Mouse (Mus musculus) retina, postnatal 1 day (tissue): ENCODE results near the gene Morc3.
"Not testable (repeated sequence)": the region's sequence is repeated elsewhere in the genome, so short reads cannot be mapped to it uniquely, and the experiment has no call there.

ENCODE experiments used
- DNase-seq: peaks from one replicate; pipeline ENCODE4 v3.0.0-alpha.2; 2012

The Morc3 gene

DNA sequence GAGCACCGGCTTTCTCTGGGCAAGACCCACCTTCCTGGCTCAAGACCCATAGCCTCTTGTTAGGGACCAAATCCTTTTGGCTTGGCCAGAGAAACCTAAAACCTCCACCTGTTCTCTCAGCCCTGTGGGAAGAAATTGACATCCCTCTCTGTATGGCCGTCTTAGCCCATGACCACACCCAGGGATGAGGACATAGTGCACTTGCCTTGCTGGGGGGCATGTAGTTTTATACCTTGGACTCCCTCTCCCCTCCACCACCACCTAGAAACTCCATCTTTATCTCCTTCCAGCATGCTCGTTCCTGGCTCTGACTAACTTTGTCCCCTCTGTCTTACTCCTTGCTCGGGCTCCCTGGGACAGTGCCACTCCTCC, 12.6 kb upstream of the Morc3 start:
- DNase-seq, result no peak

DNA sequence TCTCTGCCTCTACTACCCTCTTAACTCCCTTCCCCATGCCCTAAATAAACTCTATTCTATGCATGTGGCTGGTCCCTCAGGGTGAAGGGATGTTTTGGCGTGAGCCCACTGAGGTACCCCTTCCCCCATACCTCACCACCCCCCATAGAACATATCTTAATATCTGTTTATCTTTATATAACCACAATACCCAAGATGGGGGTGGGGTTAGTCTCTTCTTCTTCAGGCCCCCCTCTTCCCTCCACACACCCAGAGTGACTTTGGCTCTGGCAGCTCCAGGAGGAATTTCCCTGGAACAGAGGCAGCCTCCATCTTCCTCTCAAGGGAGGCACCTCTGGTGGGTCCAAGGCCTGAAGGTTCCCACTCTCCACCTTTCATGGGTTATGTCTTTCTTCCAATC, 11.9 kb upstream of the Morc3 start:
- no peak for DNase-seq

DNA sequence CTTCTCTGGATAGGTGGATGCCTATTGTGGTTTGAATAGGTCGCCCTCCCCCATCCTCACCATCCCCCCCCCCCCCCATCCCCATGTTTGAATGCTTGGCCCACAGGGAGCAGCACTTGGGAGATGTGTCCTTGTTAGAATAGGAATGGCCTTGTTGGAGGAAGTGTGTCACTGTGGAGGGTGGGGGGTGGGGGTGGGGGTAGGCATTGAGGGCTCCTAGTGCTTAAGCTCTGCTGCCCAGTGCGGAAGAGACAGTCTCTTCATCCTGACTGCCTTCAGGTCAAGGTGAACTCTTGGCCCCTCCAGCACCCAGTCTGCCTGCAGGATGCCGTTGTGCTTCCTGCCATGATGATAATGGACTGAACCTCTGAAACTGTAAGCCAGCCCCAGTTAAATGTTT, 10.2 kb upstream of the Morc3 start:
- no peak for DNase-seq

DNA sequence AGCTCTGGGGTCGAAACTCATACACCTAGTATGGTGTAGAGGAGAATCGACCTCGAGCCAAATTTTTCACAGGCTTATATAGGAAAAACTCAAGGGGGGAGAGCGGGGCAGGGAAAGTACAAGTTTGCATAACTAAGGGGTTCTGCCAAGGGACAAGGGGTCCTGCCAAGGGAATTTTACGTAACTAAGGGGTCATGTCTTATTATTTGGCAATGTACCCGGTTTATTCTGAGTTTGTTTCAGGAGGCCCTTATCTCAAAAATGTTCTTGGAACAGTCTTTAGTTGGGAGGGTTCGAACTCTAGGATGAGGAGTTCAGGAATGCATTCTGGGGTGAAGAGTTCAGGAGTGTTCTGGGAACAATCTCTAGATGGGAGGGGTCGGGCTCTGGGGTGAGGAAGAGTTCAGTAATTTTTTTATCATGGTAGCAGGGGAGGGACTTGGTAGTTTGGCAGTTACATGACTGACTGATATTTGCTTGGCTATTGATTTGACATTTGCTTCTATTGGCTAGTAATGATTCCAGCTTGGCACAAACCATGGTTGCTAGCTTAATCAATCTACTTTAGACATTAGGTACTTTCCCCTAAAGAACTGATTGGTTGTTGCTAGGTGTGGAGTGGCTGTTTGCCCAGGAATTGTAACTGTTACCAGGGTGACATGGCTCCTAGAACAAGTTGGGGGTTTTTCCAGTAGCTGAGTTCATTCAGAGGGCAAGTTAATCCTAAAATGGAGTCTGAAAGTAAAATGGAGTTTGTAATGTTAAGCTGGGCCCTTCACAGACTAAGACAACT, 9.3 kb upstream of the Morc3 start:
- not testable (repeated sequence) for DNase-seq

DNA sequence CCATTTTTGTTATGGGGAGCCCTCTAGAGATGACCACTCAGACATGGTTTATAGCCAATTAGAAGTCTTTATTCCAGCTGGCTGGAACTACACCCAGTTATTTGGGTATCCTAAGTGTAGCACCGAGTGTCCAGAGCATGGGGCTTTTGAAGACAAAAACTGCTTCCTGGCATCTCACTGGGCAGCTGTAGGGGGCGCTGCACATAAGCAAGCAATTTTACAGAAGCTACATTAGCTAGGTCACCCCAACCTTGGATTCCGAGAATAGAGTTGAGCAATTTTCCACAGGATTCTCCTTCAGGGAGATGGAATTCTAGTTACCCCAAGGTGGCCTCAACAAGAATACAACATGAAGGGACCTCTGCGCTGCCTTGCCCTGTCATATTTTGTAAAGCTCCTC, 7.1 kb upstream of the Morc3 start:
- no peak for DNase-seq

DNA sequence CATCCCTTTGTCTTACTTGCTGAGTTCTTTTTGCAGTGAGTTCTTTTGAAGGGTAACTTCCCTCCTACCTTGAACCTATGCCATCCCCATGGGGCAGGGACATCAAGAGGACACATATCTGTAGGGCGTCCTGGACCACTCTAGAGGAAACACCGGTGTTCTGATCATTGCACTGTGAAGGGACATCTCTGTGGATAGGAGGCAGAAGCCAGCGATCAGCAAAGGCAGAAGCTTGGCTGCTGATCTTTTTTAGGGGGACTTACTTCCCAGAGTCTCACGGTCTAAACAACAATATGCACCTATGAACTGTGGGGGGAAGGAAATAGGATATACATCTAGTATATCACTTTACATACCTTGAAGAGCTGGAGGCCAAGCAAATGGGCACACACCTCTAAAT, 6.5 kb upstream of the Morc3 start:
- DNase-seq, result no peak

DNA sequence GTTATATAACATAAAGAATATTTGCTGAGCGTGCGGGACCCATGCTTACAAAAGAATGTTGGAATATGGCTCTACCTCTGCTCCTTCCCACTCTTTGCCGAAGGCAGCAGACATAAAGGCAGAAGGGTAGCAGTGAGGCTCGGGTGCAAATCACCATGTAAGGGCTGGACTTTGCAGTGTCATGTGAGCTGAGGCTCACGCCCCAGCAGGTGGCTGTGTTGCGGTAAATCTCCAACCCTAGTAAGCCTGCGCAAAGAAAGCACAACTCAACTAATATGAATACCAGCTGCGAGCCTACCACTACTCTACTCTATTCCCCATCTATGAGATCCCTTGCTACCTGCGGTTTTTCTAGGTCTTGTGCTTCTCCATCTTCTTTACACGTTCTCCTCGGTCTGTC, 5.9 kb upstream of the Morc3 start:
- no peak for DNase-seq

DNA sequence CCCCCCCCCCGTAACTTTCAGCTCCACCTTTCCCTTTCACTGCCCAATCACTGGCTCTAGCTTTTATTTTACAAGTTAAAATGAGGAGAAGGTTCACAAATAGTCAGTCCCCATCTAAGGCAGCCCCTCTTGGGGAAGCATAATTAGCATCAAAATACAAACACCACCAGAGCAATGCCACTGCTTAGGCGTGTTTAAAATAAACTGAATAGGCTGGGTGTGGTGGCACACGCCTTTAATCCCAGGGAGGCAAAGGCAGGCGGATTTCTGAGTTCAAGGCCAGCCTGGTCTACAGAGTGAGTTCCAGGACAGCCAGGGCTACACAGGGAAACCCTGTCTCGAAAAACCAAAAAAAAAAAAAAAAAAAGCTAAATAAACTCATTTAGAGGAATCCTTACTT, 5.4 kb upstream of the Morc3 start:
- DNase-seq, result not testable (repeated sequence)

DNA sequence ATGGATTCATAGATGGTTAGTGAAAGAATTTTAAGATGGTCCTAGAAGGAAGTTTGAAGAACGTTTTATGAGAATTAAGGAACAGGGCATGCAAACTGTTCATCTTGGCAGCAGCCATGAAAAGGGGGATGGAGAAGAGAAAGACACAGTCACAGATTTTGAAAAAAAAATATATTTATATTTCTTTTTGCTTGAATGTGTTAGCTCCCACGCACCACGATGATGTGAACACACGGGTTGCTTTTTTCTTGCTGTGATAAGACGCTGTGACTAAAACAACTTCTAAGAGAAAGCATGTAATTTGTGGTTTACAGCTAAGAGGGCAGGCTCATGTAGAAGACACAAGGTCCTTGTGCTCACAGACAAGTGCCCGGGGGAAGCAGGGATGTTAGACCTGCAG, 5.0 kb upstream of the Morc3 start:
- no peak for DNase-seq

DNA sequence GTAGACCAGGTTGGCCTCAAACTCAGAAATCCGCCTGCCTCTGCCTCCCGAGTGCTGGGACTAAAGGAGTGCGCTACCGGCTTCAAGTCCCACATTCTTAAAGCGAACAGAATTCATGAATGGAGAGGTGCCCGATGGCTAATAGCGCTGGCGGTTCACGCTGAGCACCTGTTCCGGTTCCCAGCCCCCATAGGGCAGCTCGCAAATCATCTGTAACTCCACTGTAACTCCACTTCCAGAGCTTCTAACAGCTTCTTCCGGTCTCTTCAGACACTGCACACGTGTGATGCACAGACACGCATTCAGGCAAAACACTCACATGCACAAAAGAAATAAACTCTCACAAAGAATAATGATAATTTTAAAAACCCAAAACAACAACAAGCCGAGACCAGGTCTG, 2.4 kb upstream of the Morc3 start:
- DNase-seq, result no peak

DNA sequence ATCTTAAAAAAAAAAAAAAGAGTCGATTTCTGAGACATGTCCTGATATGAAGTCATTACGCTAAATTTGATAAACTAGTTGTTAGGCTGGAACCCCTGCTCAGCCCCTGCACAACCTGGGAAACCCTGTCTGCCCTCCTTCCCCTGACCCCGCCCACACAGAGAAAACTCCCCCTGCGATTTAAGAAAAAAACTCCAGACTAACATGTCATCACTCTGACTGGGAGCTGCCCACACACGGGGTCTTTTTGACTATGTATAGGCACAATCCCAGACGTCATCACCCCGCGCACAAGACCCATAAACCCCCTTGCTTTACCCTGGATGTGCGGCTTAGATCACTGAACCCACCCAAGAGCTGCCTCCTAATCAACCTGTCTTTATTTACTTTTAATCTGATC, 1.9 kb upstream of the Morc3 start:
- peak; percentile 38 for DNase-seq

DNA sequence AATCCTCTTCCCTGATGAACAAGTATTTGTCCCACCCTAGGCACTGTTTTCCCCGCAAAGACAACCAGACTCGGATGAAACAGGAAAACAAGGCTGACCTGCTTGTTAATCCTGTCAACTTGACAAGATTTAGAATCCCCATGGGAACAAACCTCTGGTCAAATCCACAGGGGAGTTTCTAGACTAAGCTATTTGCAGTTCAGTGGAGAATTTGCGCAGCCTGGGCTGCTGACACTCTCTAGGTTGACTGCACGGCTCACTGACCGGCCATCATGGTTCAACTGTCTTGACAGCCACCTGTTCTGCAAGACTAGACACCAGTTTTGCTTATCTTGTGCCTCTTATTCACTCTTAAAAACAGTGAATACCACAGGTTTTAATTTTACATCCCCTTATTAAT, 1.0 kb upstream of the Morc3 start:
- DNase-seq, result peak; percentile 86

DNA sequence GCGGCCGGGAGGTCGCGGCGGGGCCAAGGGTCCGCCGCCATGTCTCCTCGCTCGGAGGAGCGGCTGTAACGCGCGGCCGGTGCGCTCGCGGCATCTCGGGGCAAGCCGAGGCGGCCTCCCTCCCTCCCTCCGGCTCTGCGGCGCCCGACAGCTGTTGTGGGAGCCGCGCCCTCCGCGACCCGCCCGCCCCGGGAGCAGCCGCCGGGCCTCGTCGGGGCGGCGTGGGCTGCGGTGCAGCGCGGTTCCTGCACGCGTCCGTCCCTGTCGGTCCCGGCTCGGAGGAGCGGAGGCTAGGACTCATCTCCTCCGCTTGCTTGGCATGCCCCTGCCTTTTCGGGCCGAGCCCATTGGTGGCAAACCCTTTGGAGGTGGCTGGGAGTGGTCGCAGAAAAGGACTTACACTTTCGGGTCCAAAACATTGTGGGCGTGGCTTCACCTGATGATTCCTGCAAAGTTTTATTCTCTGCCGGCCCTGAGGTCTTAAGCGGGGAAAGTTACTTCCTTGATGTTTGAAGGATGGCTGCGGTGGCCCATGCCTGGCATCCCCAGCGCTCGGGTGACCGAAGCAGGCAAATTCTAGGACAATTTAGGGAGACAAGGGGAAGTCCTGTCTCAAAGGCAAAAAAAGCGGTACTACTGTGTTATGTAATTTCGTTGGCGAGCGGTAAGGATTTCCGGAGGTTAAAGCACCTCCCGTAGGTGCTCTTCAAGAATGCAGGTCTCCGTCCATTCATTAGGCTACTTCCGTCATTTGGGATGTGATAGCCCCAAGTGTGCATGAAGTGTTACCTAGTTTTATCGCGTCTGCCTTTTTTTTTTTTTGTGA, 743 bp downstream of the Morc3 start:
- no peak for DNase-seq

DNA sequence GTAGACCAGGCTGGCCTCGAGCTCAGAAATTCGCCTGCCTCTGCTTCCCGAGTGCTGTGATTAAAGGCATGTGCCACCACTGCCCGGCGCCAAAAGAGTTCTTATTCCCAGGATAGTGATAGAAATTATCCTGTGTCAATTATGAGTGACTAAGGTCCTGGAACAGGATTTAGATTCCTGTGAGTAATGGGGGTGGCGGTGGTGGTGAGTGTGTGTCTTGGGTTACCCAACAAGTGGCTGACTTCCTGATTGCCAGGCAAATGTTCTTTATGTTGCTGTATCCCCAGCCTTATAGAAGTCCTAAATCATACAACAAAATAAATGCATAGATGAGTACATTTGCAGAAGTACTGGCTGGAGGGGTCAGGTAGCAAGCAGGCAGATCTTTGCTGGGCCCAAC, 1.6 kb downstream of the Morc3 start:
- no peak for DNase-seq

DNA sequence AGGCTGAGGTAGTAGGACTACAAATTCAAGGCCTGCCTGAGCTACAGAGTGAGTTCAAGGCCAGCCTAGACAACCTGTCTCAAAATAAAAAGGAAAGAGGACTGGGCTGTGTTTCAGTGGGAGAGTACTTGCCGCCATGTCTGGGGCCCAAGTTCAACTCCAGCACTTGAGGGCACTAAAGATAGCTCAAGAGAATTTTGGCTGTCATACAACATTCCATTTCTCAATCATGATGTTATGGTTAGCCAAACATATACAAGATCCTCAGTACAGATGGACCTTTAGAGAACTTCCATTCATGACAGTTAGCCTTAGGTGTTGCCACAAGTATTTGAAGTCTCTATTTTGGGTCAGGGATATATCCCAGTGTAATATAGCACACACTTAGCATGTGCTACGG, 2.2 kb downstream of the Morc3 start:
- DNase-seq, result no peak

DNA sequence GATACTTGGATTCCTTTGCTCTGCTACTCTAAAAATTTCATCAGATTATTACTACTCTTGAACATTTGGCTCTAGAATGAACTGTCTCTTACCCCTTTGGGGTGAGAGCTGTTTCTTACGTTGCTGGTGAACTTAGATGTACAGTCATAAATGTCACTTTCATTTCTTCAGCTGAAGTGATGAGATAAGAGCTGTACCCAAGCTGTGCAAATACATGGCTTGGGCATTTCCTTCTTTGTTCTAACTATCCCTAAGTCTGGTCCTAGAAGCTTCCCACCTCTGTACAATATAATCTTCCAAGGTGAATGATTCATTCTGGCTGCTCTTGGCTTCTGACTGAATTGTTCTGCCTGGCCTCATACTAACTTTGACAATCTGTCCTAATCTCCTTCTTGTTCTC, 7.1 kb downstream of the Morc3 start:
- no peak for DNase-seq

DNA sequence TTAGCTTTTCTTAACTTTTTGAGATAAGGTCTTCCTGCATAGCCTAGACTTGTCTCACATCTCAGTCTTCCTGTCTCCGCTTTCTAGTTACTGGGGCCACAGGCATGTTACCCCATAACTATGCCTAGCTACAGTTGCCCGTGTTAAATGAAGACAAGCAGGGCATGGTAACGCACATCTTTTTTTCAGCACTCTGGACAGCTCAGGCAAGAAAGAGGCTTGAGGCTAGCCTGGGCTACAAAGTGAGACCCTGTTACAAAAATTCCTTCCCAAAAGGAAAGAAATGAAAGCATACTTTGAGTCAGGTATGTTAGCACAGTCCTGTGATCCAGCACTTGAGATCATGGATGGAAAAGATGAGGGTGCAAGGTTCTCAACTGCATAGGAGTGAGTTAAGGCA, 18.6 kb downstream of the Morc3 start:
- no peak for DNase-seq

DNA sequence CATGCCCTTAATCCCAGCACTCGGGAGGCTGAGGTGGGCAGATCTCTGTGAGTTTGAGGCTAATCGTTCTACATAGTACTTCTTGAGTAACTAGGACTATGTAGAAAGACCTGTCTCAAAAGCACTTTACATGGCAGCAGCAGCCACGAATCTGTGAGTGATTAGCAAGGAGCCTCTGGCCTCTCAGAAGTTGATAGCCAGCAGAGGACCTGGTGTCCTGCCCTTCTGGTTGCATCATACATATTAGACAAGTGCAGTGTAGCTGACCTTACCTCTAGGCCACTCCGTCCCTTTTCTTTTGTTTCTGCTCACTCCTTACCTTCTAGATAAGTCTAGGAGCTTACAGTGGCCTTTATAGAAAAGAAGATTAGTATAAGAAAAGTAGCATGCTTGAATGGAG, 28.0 kb downstream of the Morc3 start:
- no peak for DNase-seq

DNA sequence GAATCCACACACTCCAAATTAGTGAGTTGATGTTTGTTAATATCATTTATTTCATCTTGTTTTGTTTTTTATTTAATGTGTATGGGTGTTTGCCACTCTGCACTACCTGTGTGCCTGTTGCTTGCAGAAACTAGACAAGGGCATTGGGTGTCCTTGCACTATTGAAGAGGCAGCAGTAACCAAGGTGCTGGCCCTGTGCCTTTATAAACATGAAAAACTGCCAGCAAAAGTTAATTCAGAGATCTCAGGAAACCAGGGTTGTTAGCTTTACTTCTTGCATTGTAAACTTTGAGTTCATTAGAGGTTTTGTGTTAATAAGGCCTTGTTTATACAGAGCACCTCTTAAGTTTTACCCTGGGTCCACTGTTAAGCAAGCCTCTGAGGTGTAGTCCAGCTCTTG, 28.8 kb downstream of the Morc3 start:
- DNase-seq, result no peak

DNA sequence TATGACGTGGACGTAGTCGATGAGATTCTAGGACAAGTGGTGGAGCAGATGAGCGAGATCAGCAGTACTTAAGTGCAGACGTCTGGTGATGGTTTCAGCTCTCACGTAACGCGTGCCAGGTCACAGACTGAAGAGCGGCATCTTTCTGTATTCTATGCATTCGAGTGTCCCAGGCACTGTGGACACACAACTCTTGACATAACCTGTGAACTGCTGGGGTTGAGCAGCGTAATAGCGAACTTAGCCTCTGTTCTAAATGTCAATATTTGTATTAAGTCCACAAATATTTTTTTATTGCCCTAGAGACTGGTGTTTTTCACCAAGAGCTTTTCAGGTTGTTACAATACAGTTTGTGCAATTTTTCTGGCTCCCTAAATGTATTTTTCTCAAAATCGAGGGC, 42.9 kb downstream of the Morc3 start:
- DNase-seq, result no peak

DNA sequence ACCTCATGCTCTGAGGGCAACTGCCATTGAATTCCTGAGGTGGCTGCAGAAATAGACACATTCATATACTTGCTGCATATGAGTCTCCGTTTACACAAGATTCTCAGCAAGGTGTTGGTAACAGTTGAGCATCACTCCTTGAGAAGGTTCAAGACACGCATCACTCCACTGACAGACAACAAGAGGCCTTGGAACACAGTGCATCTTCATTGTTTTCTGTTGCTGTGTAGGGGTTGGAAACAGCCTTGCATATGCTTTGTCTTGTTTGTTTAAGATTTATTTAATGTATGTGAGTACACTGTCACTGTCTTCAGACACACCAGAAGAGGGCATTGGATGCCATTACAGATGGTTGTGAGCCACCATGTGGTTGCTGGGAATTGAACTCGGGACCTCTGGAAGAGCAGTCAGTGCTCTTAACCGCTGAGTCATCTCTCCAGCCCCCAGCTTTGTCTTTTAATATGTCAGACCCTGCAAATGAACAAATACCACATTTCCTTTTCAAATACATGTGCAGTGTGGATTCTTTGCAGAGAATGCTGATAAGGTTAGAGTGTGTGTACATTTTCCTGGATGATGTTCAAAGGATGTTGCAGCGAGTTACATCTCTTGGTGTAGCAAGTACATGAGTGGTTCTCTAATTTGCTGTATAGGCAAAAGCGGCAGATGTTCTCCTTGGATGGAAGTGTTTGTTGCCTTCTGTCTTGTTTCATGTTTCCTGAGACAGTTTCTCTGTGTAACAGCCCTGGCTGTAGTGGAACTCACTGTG, 45.9 kb downstream of the Morc3 start:
- no peak for DNase-seq

DNA sequence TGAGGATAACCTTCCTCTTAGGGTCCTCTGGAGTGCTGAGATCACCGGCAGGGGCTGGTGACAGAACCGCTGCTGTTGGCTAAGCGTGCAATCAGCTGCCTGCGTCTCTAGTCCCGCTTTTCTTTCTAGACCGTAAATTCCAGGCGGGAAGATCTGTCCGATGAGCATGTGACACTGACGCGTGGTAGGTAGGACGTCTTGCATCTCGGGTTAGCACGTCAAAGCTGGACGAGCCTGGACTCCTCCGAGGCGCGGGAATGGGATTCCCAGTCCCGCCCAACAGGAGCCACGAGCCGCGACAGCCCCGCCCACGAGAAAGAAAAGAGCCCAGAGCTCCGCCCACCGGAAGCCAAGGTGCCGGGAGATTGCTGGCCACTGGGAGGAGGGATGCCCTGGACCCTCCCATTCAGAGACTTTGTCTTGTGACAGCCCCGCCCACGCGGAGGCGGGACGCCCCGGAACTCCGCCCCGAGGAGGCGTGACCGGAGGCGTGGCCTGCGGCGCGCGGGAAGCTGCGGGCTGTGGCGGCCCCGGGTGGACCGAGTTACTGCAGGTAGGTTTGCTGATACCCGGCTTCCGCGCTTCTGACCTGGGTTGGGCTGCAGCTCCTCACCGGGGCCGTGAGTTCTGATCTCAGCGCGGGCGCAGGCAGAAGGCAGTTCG, 51.6 kb downstream of the Morc3 start, which contains the start of gene Chaf1b:
Gene Chaf1b (plus strand): TSS at position 479 of the 663 bp plus-strand sequence.
- peak; percentile 99 for DNase-seq

DNA sequence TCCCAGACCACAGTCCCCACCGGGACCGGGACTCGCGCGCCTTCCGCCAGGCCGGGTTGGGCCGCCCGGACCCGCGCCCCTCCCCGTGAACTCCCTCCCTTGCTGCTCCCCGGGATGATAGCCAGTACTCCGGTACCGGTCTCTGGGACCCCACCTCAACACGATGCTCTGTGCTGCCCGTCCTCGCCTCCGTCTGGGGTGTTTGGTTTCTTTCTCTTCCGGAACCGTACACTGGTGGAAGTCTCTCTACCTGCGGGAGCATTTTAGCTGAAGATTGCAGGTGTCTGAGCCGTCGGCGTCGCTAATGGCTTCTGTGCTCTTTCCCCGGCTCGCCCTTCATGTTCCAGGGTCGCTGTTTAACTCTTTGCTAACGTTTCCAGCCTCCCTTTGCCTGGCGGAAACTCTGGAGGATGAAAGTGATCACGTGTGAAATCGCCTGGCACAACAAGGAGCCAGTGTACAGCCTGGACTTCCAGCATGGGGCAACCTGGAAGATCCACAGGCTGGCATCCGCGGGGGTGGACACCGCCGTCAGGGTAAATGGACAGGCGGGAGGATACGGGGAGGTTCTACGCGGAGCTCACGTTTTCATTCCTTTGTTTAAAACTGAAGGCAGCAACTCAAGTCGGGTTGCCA, 52.3 kb downstream of the Morc3 start:
- DNase-seq, result peak; percentile 64
